Mouse (Mus musculus) embryonic facial prominence, embryonic 14.5 days (tissue): ENCODE measurements around the gene Wfikkn2. TPM values are rescaled to one million over a fixed set of nuclear protein-coding genes. Genes with fewer than 3 reads are reported as not detected.
A peak's percentile ranks its signal among the peaks of the same experiment; 100 is the strongest.

ENCODE experiments used
- ATAC-seq: fragments of 200-750 bp; cut with Nextera tagmentation; 2 replicates; pipeline ENCODE4 v1.8.0; 2017; ENCODE audit warnings: low read depth, moderate number of reproducible peaks, moderate TSS enrichment
- DNase-seq: peaks from one replicate; pipeline ENCODE4 v3.0.0-alpha.2; 2015; ENCODE audit warnings: low spot score
- H3K27ac ChIP-seq: fragments of 300-500 bp; sonication (generic); replicated peaks from 2 replicates; pipeline ENCODE4 v1.5.1; 2014; ENCODE audit warnings: low read depth, mild to moderate bottlenecking, low read length, moderate library complexity
- H3K27me3 ChIP-seq: fragments of 300-500 bp; sonication (generic); replicated peaks from 2 replicates; pipeline ENCODE4 v1.6.1; 2014; ENCODE audit warnings: low read length; ENCODE audit not compliant: control insufficient read depth, insufficient read depth
- H3K36me3 ChIP-seq: fragments of 300-500 bp; sonication (generic); 2 replicates; pipeline ENCODE4 v1.6.1; 2014; ENCODE audit warnings: low read length, mixed read lengths; ENCODE audit not compliant: control insufficient read depth, insufficient read depth
- H3K4me1 ChIP-seq: fragments of 300-500 bp; sonication (generic); 2 replicates; pipeline ENCODE4 v1.6.1; 2014; ENCODE audit warnings: antibody characterized with exemption, low read length; ENCODE audit not compliant: control insufficient read depth, insufficient read depth
- H3K4me2 ChIP-seq: fragments of 300-500 bp; sonication (generic); 2 replicates; pipeline ENCODE4 v1.6.1; 2014; ENCODE audit warnings: low read depth, mild to moderate bottlenecking, low read length, moderate library complexity, mixed read lengths
- H3K4me3 ChIP-seq: fragments of 300-500 bp; sonication (generic); 2 replicates; pipeline ENCODE4 v1.5.1; 2014; ENCODE audit warnings: low read depth, mild to moderate bottlenecking, low read length
- H3K9ac ChIP-seq: fragments of 300-500 bp; sonication (generic); 2 replicates; pipeline ENCODE4 v1.6.1; 2014; ENCODE audit warnings: low read depth, mild to moderate bottlenecking, low read length, moderate library complexity, mixed read lengths
- H3K9me3 ChIP-seq: fragments of 300-500 bp; sonication (generic); 2 replicates; pipeline ENCODE4 v1.6.1; 2016; ENCODE audit warnings: low read length; ENCODE audit not compliant: control insufficient read depth
- WGBS: fragments of 180-500 bp; shearing (Covaris S2); extraction: QIAGEN DNeasy Blood & Tissue Kit; methylation state at CpG from one replicate; pipeline ENCODE4 v1.1.7; 2014; 5-methylcytosine and 5-hydroxymethylcytosine counted together
- polyA plus RNA-seq: library from polyadenylated mRNA; unstranded; fragments of >200 nt; fragmentation: Nextera tagmentation; extraction: Ambion mirVana; gene quantifications from 2 replicates; pipeline ENCODE4 v1.2.1, GENCODE M21; 2014

Wfikkn2 gene
- polyA plus RNA-seq, 1 experiment from 2014 or later, result 5.9 TPM

DNA sequence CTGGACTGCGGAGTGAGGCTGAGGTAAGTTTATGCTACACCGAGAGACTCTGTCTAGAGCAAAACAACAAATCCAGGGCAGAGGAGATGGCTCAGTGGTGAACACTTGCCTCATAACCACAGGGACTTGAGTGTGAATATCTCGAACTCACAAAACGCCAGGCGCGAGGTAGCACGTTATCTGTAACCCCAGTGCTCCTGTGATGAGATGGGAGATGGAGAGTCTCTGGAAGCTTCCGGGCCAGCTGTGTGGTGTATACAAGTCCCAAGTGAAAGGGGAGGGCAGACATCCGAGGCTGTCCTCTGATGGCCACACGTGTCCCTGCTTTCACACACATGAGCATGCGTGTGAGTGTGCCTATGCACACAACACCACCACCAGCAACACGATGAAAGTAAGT is 11.4 kb downstream of the Wfikkn2 start:
- Histone ChIP-seq H3K4me1 (no peaks in the 10 kb centered on the region), H3K27me3 (no peaks in the 10 kb centered on the region), H3K9ac (no peak overlapping the region), H3K4me3 (no peak overlapping the region), H3K4me2 (no peak overlapping the region), H3K9me3 (no peaks in the 10 kb centered on the region), H3K36me3 (no peaks in the 10 kb centered on the region), H3K27ac (no peak overlapping the region)
- 86% methylated on average over 12 of the region's 12 CpGs for WGBS
- DNase-seq, result no peak
- ATAC-seq, result no peak

DNA sequence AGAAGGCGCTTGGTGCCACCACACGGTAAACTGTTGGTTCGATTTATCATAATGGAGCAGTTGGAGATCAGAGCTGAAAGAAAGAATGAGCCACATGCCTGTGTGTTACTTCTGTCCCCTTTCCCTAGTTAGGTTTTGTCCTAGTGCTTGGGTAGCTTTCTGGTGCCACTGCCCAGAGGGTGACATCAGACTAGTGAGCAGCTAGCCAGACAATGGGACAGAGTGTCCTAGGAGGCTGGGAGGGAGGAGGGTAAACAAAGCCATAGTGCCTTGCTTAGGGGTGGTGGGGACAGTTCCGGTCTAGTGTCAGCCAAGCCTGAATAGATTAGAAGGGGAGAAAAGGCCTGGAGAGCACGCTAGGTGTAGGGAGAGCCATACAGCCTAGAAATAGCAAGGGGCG is 12.4 kb downstream of the Wfikkn2 start:
- 72% methylated on average over 6 of the region's 6 CpGs for WGBS
- DNase-seq (no peak), ATAC-seq (no peak)
- H3K4me3 ChIP-seq, result no peak overlapping the region
- H3K4me1 ChIP-seq, result peaks cover 5% of the 10 kb centered on the region
- no peak overlapping the region for H3K27ac ChIP-seq
- H3K36me3 ChIP-seq, result no peaks in the 10 kb centered on the region
- H3K9me3 ChIP-seq, result no peaks in the 10 kb centered on the region
- H3K27me3 ChIP-seq, result no peaks in the 10 kb centered on the region
- no peak overlapping the region for H3K4me2 ChIP-seq
- no peak overlapping the region for H3K9ac ChIP-seq

DNA sequence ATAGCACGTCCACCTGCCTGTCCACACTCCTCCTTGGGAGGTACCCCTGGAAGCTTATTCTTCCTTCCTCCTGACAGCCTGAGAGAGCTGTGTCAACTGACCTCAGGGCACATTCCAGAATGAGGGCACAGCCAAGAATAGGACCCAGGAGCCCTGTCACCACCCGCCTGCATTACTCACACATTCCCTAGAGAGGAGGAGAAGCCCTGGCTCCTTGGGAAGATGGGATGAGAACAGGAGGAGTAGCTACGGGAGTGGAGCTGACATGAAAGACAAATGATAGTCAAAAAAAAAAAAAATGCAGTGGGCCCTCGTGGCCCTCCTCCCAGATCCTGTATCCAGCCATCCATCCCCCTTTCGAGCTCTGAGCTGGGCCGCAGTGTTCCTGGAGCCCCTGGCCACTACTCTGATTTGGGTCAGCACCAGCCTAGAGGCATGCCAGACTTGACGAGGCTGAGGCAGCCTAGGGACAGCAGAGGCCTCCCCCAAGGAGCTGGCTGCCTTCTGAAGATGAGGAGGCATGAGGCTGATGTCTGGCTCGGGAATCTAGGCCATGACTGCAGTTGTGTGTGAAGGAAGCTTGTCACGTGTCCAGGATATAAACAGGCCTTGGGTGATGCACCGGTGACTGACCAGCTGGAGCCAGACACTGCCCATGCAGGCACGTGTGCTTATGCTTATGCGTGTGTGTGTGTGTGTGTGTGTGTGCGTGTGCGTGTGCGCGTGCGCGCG is 13.8 kb downstream of the Wfikkn2 start:
- H3K9me3 ChIP-seq, result no peaks in the 10 kb centered on the region
- no peak for ATAC-seq
- H3K36me3 ChIP-seq, result no peaks in the 10 kb centered on the region
- H3K27ac ChIP-seq, result no peak overlapping the region
- no peak overlapping the region for H3K4me2 ChIP-seq
- WGBS, result 60% methylated on average over 17 of the region's 19 CpGs
- no peak overlapping the region for H3K9ac ChIP-seq
- no peak for DNase-seq
- no peak overlapping the region for H3K4me3 ChIP-seq
- no peaks in the 10 kb centered on the region for H3K27me3 ChIP-seq
- peaks cover 12% of the 10 kb centered on the region for H3K4me1 ChIP-seq

DNA sequence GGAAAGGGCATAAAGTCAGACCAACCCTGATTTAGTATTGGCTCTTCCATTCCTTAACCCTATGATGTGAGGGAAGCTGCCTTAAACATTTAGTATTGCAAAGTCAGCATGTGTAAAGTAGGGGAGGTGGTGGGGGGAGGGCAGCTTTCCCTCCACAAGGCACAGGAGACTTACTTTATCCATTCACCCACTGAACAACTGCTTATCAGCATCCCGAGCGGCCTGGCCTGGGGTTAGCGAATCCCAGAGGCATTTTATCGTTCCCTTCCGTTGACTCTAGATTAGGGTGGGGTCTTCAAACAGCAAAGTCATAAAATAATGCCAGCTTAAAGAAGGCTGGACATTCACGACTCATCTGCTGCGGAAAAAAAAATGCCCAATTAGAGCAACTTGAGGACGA is 15.6 kb downstream of the Wfikkn2 start:
- no peak overlapping the region for H3K4me3 ChIP-seq
- no peak overlapping the region for H3K9ac ChIP-seq
- H3K9me3 ChIP-seq, result no peaks in the 10 kb centered on the region
- no peaks in the 10 kb centered on the region for H3K27me3 ChIP-seq
- 78% methylated on average over 8 of the region's 8 CpGs for WGBS
- no peak overlapping the region for H3K4me2 ChIP-seq
- H3K27ac ChIP-seq, result no peak overlapping the region
- ATAC-seq, result no peak
- no peaks in the 10 kb centered on the region for H3K36me3 ChIP-seq
- H3K4me1 ChIP-seq, result peaks cover 12% of the 10 kb centered on the region
- DNase-seq, result no peak

DNA sequence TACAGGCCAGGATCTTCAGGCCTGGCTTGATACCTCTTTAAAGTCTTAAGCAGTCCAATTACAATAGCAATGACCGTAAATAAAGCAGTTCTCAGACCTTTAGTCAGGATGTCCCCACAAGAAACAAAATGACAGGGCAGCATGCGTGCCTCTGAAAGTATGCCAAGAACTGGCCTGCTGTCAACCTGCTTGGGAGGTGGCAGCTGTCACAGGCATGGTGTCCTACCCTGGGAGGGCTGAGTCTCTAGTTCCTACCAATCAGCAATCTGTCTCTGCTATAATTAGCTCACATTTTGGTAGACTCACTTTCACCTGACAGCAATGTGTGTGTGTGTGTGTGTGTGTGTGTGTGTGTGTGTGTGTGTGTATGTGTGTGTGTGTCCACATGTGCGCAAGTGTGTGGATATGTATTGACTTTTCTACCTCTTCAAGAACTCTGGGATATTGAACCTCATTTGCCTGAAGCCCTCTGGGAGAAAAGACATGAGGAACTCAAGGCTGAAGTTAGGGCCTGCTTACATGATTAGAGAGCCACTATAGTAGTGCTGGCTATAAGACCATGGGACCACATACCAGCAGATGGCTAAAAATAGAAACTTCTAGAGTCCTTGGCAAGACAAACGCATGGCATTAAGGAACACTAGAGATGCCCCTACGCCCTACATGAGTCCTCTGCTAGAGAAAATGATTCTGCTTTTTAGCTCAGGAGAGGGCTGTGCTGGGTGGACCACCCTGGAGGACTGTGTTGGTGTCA is 16.4 kb downstream of the Wfikkn2 start:
- no peak for ATAC-seq
- H3K9ac ChIP-seq, result no peak overlapping the region

DNA sequence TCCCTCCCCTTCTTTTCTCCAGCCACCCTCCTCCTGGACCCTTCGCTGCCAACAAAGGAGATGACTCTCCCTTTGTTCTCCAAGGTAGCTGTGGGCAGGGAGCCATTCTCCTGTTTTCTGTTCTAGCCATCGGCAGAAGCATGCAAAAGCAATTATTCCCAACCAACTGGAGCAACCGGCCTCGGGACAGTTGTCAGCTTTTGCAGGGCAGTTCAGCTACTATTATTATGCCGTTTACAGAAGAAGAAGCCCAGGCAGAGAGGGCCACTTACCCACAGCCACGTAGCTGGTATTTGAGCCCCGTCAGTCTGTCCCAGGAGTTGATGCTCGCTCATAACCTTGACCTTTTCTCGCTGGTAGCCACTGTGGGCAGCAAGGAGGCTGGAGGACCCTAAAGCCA is 17.4 kb downstream of the Wfikkn2 start:
- WGBS, result 21% methylated on average over 9 of the region's 9 CpGs
- Histone ChIP-seq H3K36me3 (no peaks in the 10 kb centered on the region), H3K27me3 (no peaks in the 10 kb centered on the region), H3K4me2 (no peak overlapping the region), H3K9ac (no peak overlapping the region), H3K4me1 (peaks cover 12% of the 10 kb centered on the region), H3K27ac (no peak overlapping the region), H3K9me3 (no peaks in the 10 kb centered on the region), H3K4me3 (no peak overlapping the region)
- DNase-seq, result no peak
- no peak for ATAC-seq

More for the DNA sequence above, 16.4 kb downstream of the Wfikkn2 start:
- no peaks in the 10 kb centered on the region for H3K27me3 ChIP-seq
- no peak for DNase-seq
- no peaks in the 10 kb centered on the region for H3K9me3 ChIP-seq
- peaks cover 12% of the 10 kb centered on the region for H3K4me1 ChIP-seq
- 85% methylated on average over 5 of the region's 5 CpGs for WGBS
- H3K27ac ChIP-seq, result no peak overlapping the region
- no peak overlapping the region for H3K4me2 ChIP-seq
- no peaks in the 10 kb centered on the region for H3K36me3 ChIP-seq
- H3K4me3 ChIP-seq, result no peak overlapping the region

DNA sequence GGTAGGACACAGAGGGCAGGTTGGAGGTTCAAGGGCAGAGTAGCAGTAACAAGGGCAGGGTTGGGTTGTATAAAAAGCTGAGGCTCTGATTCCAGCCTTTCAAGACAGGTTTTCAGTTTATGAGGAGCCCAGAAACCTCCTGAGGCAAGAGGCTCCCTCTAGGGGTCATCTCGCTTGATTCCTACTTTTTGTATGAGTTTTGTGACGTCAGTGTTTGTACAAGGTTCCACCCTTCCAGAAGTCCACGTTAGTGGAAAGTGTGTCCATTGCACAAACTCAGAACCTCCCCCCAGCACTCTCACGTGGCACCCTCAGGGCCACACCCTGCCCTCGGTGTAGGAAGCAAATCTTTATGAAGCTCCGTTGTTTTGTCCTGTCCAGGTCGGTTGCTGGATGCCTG is 19.8 kb downstream of the Wfikkn2 start:
- no peaks in the 10 kb centered on the region for H3K27me3 ChIP-seq
- no peak overlapping the region for H3K27ac ChIP-seq
- H3K4me2 ChIP-seq, result no peak overlapping the region
- peaks cover 12% of the 10 kb centered on the region for H3K4me1 ChIP-seq
- peak overlapping the region; percentile 0; the same call in 1 of the 2 replicates for H3K9ac ChIP-seq
- no peak overlapping the region for H3K4me3 ChIP-seq
- DNase-seq (peak; percentile 86), ATAC-seq (peak; percentile 58; the same call in 1 of the 2 replicates)
- whole genome bisulfite sequencing, result 20% methylated on average over 7 of the region's 7 CpGs
- no peaks in the 10 kb centered on the region for H3K36me3 ChIP-seq
- H3K9me3 ChIP-seq, result no peaks in the 10 kb centered on the region

DNA sequence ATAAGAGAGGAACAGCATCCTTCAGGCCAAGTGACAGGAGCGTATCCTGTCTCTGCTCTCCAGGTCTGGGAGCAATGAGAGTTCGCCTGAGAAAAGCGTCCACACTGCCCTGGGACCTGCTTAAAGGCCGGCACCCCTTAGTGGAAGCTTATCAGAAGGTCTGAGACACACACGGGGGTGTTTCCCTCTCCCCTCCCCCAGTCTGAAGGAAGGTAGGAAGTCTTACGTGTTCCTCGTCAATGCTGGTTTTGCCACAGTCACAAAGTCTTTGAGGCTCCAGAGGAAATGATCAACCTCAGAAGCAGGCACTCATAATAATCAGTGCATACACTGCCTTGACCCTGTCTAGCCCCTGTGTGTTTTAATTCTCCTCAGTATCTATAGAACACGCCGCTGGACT is 22.3 kb downstream of the Wfikkn2 start:
- H3K4me3 ChIP-seq, result no peak overlapping the region
- H3K9me3 ChIP-seq, result no peaks in the 10 kb centered on the region
- DNase-seq, result no peak
- no peak overlapping the region for H3K4me2 ChIP-seq
- H3K27ac ChIP-seq, result no peak overlapping the region
- no peaks in the 10 kb centered on the region for H3K36me3 ChIP-seq
- H3K4me1 ChIP-seq, result peaks cover 8% of the 10 kb centered on the region
- H3K27me3 ChIP-seq, result no peaks in the 10 kb centered on the region
- 76% methylated on average over 9 of the region's 9 CpGs for WGBS
- ATAC-seq, result no peak
- H3K9ac ChIP-seq, result no peak overlapping the region
